Mouse (Mus musculus) heart, embryonic 16.5 days (tissue): ENCODE data around the gene Sorcs1. TPM values are rescaled to one million over a fixed set of nuclear protein-coding genes. Genes with fewer than 3 reads are reported as not detected.
A peak's percentile ranks its signal among the peaks of the same experiment; 100 is the strongest.

Experiments
- ATAC-seq: fragments of 200-750 bp; cut with Nextera tagmentation; replicated peaks from 2 replicates; pipeline ENCODE4 v1.8.0; 2017; ENCODE audit warnings: moderate number of reproducible peaks; ENCODE audit not compliant: insufficient read depth, low FRiP score; ENCODE audit errors: extremely low read depth
- H3K27ac ChIP-seq: fragments of 300-500 bp; sonication (generic); 2 replicates; pipeline ENCODE4 v1.5.1; 2014; ENCODE audit warnings: mild to moderate bottlenecking, low read length, control low read depth, moderate library complexity
- H3K27me3 ChIP-seq: fragments of 300-500 bp; sonication (generic); 2 replicates; pipeline ENCODE4 v1.6.1; 2014; ENCODE audit warnings: low read length, mixed read lengths; ENCODE audit not compliant: control insufficient read depth, insufficient read depth
- H3K36me3 ChIP-seq: fragments of 300-500 bp; sonication (generic); 2 replicates; pipeline ENCODE4 v1.6.1; 2014; ENCODE audit not compliant: control insufficient read depth, insufficient read depth
- H3K4me1 ChIP-seq: fragments of 300-500 bp; sonication (generic); 2 replicates; pipeline ENCODE4 v1.6.1; 2014; ENCODE audit warnings: low read length, mixed read lengths; ENCODE audit not compliant: control insufficient read depth, insufficient read depth
- H3K4me2 ChIP-seq: fragments of 300-500 bp; sonication (generic); 2 replicates; pipeline ENCODE4 v1.6.1; 2014; ENCODE audit warnings: low read depth, mild to moderate bottlenecking, control low read depth, low read length
- H3K4me3 ChIP-seq: fragments of 300-500 bp; sonication (generic); 2 replicates; pipeline ENCODE4 v1.5.1; 2014; ENCODE audit warnings: mild to moderate bottlenecking, control low read depth, low read length
- H3K9ac ChIP-seq: fragments of 300-500 bp; sonication (generic); 2 replicates; pipeline ENCODE4 v1.6.1; 2014; ENCODE audit warnings: low read length, control low read depth
- H3K9me3 ChIP-seq: fragments of 300-500 bp; sonication (generic); replicated peaks from 2 replicates; pipeline ENCODE4 v1.6.1; 2016; ENCODE audit warnings: low read length; ENCODE audit not compliant: control insufficient read depth
- WGBS: fragments of 180-500 bp; shearing (Covaris S2); extraction: QIAGEN DNeasy Blood & Tissue Kit; methylation state at CpG from one replicate; pipeline ENCODE4 v1.1.7; 2014; 5-methylcytosine and 5-hydroxymethylcytosine counted together
- polyA plus RNA-seq: library from polyadenylated mRNA; unstranded; fragments of >200 nt; fragmentation: Nextera tagmentation; extraction: Ambion mirVana; gene quantifications from 2 replicates; pipeline ENCODE4 v1.2.1, GENCODE M21; 2015

Sorcs1 gene
- polyA plus RNA-seq, 1 experiment from 2014 or later = 0.43 TPM

DNA sequence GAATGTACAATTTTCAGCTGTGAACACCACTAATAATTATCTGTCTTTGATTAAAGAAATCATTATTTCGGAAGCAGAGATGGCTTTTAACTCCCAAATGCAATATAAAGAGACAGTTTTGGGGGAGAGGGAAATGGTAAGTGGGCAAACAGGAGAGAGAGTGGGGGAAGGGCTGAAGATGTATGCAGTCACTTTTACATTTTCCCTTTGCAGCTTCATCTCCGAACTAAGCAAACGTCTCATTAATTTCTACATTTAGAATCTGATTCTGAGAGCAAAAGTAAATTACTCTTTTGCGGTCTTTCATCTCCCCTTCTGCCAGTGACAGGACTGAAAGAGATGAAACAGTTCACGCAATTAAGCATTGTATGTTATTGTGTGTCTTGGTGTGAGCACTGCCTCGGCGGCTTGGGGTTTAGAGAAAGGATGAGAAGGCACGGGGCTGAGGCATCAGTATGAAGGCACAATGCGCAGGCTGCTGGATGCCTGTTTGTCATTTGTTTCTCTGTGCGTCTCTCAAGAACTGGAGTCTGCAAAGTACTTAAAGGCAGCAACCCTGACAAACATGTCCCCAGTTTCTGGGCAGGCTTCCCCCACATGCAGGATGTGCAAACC, 163.3 kb downstream of the Sorcs1 start:
- no peak overlapping the region for H3K4me2 ChIP-seq
- no peaks in the 10 kb centered on the region for H3K36me3 ChIP-seq
- WGBS = 60% methylated on average over 10 of the region's 10 CpGs
- no peak for ATAC-seq
- H3K27me3 ChIP-seq = no peaks in the 10 kb centered on the region
- no peaks in the 10 kb centered on the region for H3K4me1 ChIP-seq
- H3K9ac ChIP-seq = no peak overlapping the region
- H3K9me3 ChIP-seq = no peaks in the 10 kb centered on the region
- H3K4me3 ChIP-seq = no peak overlapping the region
- H3K27ac ChIP-seq = no peak overlapping the region

DNA sequence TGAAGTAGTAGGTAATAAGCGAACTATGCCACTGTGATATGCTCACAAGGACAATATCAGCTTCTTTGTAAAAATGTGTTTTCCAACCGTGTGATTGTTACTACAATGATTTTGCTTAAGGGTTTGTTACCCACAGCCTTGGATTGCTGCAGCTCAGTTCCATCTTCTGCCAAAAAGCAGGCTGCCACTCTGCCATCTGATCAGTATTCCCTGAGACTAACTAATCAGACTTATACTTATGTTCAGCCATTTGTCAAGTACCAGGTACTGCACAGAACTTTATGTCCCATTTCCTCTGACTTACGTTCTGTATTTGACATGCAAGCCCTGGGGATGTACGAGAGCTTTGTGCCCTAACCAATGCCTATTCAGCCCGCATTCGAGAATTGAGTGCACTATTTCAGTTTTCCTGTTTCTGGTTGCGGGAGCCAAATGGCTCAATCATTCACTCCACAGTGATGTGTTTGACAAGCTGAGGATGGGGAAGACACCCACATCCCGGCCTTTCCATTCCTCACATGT, 164.1 kb downstream of the Sorcs1 start:
- no peak for ATAC-seq
- no peaks in the 10 kb centered on the region for H3K27me3 ChIP-seq

DNA sequence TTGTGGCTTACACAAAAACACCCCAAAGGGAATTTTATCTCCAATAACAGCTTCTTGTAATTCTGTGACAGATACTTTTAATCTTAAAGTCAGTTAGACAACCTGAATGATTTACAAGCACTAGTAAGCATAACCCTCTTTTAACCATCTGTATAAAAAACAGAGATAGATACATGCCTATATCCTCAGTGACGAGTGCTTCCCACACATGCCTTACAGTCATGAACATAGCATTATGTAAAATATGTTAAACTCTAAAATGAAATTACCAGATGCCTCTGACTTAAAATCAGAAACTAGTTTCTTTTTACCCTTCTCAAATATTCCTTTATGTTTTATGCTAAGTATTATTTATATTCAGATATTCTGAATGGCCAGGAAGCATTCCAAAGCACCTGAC, 175.6 kb downstream of the Sorcs1 start:
- no peaks in the 10 kb centered on the region for H3K36me3 ChIP-seq
- H3K4me1 ChIP-seq = no peaks in the 10 kb centered on the region
- ATAC-seq = no peak
- WGBS = 85% methylated on average over 1 of the region's 1 CpGs
- no peaks in the 10 kb centered on the region for H3K27me3 ChIP-seq
- no peak overlapping the region for H3K27ac ChIP-seq
- H3K4me3 ChIP-seq = no peak overlapping the region
- no peak overlapping the region for H3K4me2 ChIP-seq
- H3K9me3 ChIP-seq = no peaks in the 10 kb centered on the region
- no peak overlapping the region for H3K9ac ChIP-seq

More for the DNA sequence above, 164.1 kb downstream of the Sorcs1 start:
- no peaks in the 10 kb centered on the region for H3K9me3 ChIP-seq
- 74% methylated on average over 8 of the region's 8 CpGs for WGBS
- H3K4me2 ChIP-seq = no peak overlapping the region
- H3K27ac ChIP-seq = no peak overlapping the region
- H3K36me3 ChIP-seq = no peaks in the 10 kb centered on the region
- no peak overlapping the region for H3K9ac ChIP-seq
- no peaks in the 10 kb centered on the region for H3K4me1 ChIP-seq
- H3K4me3 ChIP-seq = no peak overlapping the region

DNA sequence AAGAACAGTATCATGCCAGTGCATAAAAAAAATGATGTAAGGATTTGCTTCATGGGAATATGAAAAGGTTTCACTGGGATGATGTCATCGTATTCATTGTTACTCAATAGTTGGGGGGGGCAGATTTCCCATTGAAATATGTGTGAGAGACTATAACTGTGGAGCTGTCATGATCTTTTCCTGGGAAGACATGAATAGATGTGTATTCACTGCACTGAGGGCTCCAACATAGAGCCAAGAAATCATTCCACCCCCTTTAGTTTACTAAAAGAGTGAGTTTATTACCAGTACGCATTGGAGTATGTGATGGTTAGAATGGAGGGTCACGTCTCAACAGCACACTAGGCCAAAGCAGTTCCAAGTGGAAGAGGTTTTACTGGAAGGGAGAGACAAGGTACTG, 187.3 kb downstream of the Sorcs1 start:
- no peaks in the 10 kb centered on the region for H3K36me3 ChIP-seq
- 0 out of 2 replicates have a peak, but pooled peaks cover 3% of the 10 kb centered on the region for H3K4me1 ChIP-seq
- no peak for ATAC-seq

DNA sequence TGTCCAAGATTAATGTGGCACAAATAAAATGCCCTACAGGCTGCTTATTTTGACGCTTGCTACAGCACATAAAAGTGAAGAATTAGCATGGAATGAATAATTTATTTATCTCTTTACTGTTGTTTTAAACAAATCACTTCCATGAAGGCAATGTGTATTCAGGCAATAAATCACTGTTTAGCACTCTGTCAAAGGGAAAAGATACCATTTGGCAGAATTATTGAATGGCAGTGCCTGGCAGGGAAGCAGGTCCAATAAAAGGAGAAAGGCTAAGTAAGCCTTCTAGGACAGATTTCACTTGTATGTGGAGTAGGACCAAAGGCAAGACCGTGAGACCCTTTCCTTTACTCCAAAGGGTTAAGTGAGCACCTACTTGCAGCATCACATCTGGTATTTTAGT, 187.7 kb downstream of the Sorcs1 start:
- WGBS = 73% methylated on average over 2 of the region's 2 CpGs
- no peaks in the 10 kb centered on the region for H3K9me3 ChIP-seq

More for the DNA sequence above, 187.3 kb downstream of the Sorcs1 start:
- Histone ChIP-seq H3K4me3 (no peak overlapping the region), H3K4me2 (no peak overlapping the region), H3K27ac (no peak overlapping the region), H3K9ac (no peak overlapping the region), H3K27me3 (no peaks in the 10 kb centered on the region), H3K9me3 (no peaks in the 10 kb centered on the region)
- 86% methylated on average over 3 of the region's 3 CpGs for WGBS

DNA sequence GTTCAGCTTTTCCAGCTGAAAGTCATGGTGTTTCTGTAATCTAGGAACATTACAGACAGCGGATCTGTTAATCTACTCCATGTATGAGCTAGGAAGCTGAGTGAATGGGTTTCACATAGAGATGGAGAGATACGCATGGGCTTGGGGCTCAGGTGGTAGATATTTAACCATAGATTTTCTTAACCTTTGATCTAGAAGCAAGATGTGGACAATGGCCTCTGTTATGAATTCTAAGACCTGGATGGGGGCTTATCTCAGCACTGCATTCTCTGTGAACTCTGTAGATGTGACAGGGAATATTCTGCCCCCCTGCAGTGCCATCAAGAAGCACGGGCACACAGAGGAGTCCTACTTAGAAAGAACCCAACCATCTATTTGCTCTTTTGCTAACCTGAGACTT, 188.7 kb downstream of the Sorcs1 start:
- Histone ChIP-seq H3K4me1 (0 out of 2 replicates have a peak, but pooled peaks cover 3% of the 10 kb centered on the region), H3K27ac (no peak overlapping the region), H3K36me3 (no peaks in the 10 kb centered on the region), H3K4me2 (no peak overlapping the region), H3K4me3 (no peak overlapping the region), H3K9ac (no peak overlapping the region), H3K27me3 (no peaks in the 10 kb centered on the region), H3K9me3 (no peaks in the 10 kb centered on the region)
- 75% methylated on average over 3 of the region's 3 CpGs for WGBS
- no peak for ATAC-seq

More for the DNA sequence above, 187.7 kb downstream of the Sorcs1 start:
- Histone ChIP-seq H3K4me1 (0 out of 2 replicates have a peak, but pooled peaks cover 3% of the 10 kb centered on the region), H3K27me3 (no peaks in the 10 kb centered on the region), H3K27ac (no peak overlapping the region), H3K9ac (no peak overlapping the region), H3K4me2 (no peak overlapping the region), H3K36me3 (no peaks in the 10 kb centered on the region), H3K4me3 (no peak overlapping the region)
- ATAC-seq = no peak

DNA sequence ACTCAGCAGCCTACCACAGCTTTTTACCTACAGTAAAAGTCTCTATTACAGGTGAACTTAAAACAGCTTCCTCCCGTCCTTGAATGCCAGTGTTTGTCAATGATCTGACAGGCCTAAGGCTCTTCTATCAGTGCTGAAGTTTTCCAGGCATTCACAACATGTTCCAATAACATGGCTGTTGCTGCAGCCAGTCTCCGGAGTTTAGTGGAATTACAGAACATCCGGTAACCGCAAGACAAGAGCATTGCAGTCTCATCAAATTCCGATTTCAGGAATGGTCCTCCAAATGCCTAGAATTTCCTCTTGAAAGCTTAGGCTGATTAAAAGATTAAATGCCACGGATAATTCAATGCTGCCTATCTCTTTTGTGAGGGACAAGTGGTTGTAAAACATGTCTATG, 190.0 kb downstream of the Sorcs1 start:
- 52% methylated on average over 6 of the region's 6 CpGs for WGBS

DNA sequence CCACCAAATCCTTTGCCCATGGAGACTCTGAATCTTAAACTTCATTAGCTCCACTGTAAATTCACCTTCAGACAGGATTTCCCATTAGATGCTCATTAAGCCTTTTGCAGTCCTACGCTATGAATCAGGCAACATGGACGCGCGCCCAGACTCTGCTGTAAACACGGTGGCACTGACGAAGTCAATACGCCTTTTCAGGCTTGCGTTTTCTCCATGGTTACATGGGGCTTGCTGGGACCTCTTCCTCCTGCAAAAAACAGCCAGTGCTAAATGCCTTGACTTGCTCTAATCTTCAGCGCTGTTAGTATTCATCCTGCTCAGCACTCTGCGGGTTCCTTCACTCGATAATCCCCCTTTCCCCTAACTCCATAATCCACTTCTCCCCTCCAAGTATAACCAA, 190.7 kb downstream of the Sorcs1 start:
- Histone ChIP-seq H3K27me3 (no peaks in the 10 kb centered on the region), H3K4me2 (peak overlapping the region; percentile 39; the same call in 1 of the 2 replicates), H3K4me3 (no peak overlapping the region), H3K9ac (no peak overlapping the region), H3K27ac (no peak overlapping the region), H3K36me3 (no peaks in the 10 kb centered on the region), H3K9me3 (no peaks in the 10 kb centered on the region), H3K4me1 (0 out of 2 replicates have a peak, but pooled peaks cover 3% of the 10 kb centered on the region)
- ATAC-seq = no peak
- 24% methylated on average over 11 of the region's 11 CpGs for WGBS

More for the DNA sequence above, 190.0 kb downstream of the Sorcs1 start:
- no peak for ATAC-seq
- Histone ChIP-seq H3K9ac (no peak overlapping the region), H3K4me2 (no peak overlapping the region), H3K36me3 (no peaks in the 10 kb centered on the region), H3K9me3 (no peaks in the 10 kb centered on the region), H3K27me3 (no peaks in the 10 kb centered on the region), H3K4me1 (0 out of 2 replicates have a peak, but pooled peaks cover 3% of the 10 kb centered on the region), H3K4me3 (no peak overlapping the region), H3K27ac (no peak overlapping the region)

DNA sequence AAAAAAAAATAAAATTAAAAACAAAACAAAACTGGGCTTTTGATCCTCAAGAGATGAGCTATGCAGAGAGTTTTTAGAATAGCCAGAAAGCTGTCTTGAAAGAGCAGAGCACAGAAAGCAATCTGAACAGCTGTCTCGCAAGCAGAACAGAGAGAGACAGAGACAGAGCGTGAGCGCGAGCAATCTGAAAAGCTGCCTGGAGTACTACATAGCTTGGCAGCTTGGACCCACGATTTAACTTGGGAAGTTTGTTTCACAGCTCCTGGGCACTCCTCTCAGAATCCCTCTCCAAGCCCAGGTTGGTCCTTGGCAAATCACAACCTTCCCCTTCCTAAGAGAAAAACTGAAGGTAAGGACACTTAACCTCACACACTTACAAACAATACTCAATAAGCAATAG, 192.1 kb downstream of the Sorcs1 start:
- Histone ChIP-seq H3K9ac (no peak overlapping the region), H3K36me3 (no peaks in the 10 kb centered on the region), H3K4me2 (no peak overlapping the region), H3K27ac (no peak overlapping the region), H3K4me3 (no peak overlapping the region), H3K27me3 (no peaks in the 10 kb centered on the region), H3K9me3 (no peaks in the 10 kb centered on the region), H3K4me1 (0 out of 2 replicates have a peak, but pooled peaks cover 3% of the 10 kb centered on the region)
- WGBS = 84% methylated on average over 5 of the region's 5 CpGs
- ATAC-seq = no peak
